Mouse (Mus musculus): Measurements from ENCODE around the gene Gm9972. TPM values are rescaled to one million over a fixed set of nuclear protein-coding genes. Genes with fewer than 3 reads are reported as not detected.

Gene Gm9972
- not detected in 2 replicates for total RNA-seq (2017)

GRCm38 (mm10) chr11:43035446-43035845 lies at the start of gene Gm9972:
TSS of gene Gm9972 (plus strand) at chr11:43035746.
- ATAC-seq (replicated peaks in 1 of 2; ENCODE audit: insufficient read depth in 1 of 2, low FRiP score in 2 of 2, low TSS enrichment in 1 of 2, low read depth in 1 of 2, poor library complexity in 2 of 2, severe bottlenecking in 2 of 2), result no peak

GRCm38 (mm10) chr11:42999188-42999587 lies 36.4 kb upstream of the Gm9972 start:
- peak in 1 of 2 experiments; percentile 42; a peak in 1 of 4 replicates for ATAC-seq (replicated peaks in 1 of 2; ENCODE audit: insufficient read depth in 1 of 2, low FRiP score in 2 of 2, low TSS enrichment in 1 of 2, low read depth in 1 of 2, poor library complexity in 2 of 2, severe bottlenecking in 2 of 2)

GRCm38 (mm10) chr11:43011941-43012340 lies 23.6 kb upstream of the Gm9972 start:
- ATAC-seq (replicated peaks in 1 of 2; ENCODE audit: insufficient read depth in 1 of 2, low FRiP score in 2 of 2, low TSS enrichment in 1 of 2, low read depth in 1 of 2, poor library complexity in 2 of 2, severe bottlenecking in 2 of 2), result no peak

GRCm38 (mm10) chr11:43012980-43013379 lies 22.6 kb upstream of the Gm9972 start:
- ATAC-seq (replicated peaks in 1 of 2; ENCODE audit: insufficient read depth in 1 of 2, low FRiP score in 2 of 2, low TSS enrichment in 1 of 2, low read depth in 1 of 2, poor library complexity in 2 of 2, severe bottlenecking in 2 of 2), result no peak

GRCm38 (mm10) chr11:43023109-43023688 lies 12.3 kb upstream of the Gm9972 start:
- ATAC-seq (replicated peaks in 1 of 2; ENCODE audit: insufficient read depth in 1 of 2, low FRiP score in 2 of 2, low TSS enrichment in 1 of 2, low read depth in 1 of 2, poor library complexity in 2 of 2, severe bottlenecking in 2 of 2), result no peak

GRCm38 (mm10) chr11:43029813-43030212 lies 5.7 kb upstream of the Gm9972 start:
- no peak for ATAC-seq (replicated peaks in 1 of 2; ENCODE audit: insufficient read depth in 1 of 2, low FRiP score in 2 of 2, low TSS enrichment in 1 of 2, low read depth in 1 of 2, poor library complexity in 2 of 2, severe bottlenecking in 2 of 2)

- no peak for ATAC-seq (replicated peaks in 1 of 2; ENCODE audit: insufficient read depth in 1 of 2, low FRiP score in 2 of 2, low TSS enrichment in 1 of 2, low read depth in 1 of 2, poor library complexity in 2 of 2, severe bottlenecking in 2 of 2)
These were observed 3.4 kb upstream of the Gm9972 start for GRCm38 (mm10) chr11:43032141-43032540.

- ATAC-seq (replicated peaks in 1 of 2; ENCODE audit: insufficient read depth in 1 of 2, low FRiP score in 2 of 2, low TSS enrichment in 1 of 2, low read depth in 1 of 2, poor library complexity in 2 of 2, severe bottlenecking in 2 of 2), result no peak
These were observed 10.5 kb downstream of the Gm9972 start for GRCm38 (mm10) chr11:43045871-43046548.

- no peak for ATAC-seq (replicated peaks in 1 of 2; ENCODE audit: insufficient read depth in 1 of 2, low FRiP score in 2 of 2, low TSS enrichment in 1 of 2, low read depth in 1 of 2, poor library complexity in 2 of 2, severe bottlenecking in 2 of 2)
These were observed 13.8 kb downstream of the Gm9972 start for GRCm38 (mm10) chr11:43049363-43049762.

- no peak for ATAC-seq (replicated peaks in 1 of 2; ENCODE audit: insufficient read depth in 1 of 2, low FRiP score in 2 of 2, low TSS enrichment in 1 of 2, low read depth in 1 of 2, poor library complexity in 2 of 2, severe bottlenecking in 2 of 2)
These were observed 19.4 kb downstream of the Gm9972 start for GRCm38 (mm10) chr11:43054972-43055371.

GRCm38 (mm10) chr11:43059437-43059970 lies 24.0 kb downstream of the Gm9972 start:
- ATAC-seq (replicated peaks in 1 of 2; ENCODE audit: insufficient read depth in 1 of 2, low FRiP score in 2 of 2, low TSS enrichment in 1 of 2, low read depth in 1 of 2, poor library complexity in 2 of 2, severe bottlenecking in 2 of 2), result no peak

- ATAC-seq (replicated peaks in 1 of 2; ENCODE audit: insufficient read depth in 1 of 2, low FRiP score in 2 of 2, low TSS enrichment in 1 of 2, low read depth in 1 of 2, poor library complexity in 2 of 2, severe bottlenecking in 2 of 2), result no peak
These were observed 26.7 kb downstream of the Gm9972 start for GRCm38 (mm10) chr11:43062286-43062685.

GRCm38 (mm10) chr11:43086309-43087050 lies 50.9 kb downstream of the Gm9972 start:
- no peak for ATAC-seq (replicated peaks in 1 of 2; ENCODE audit: insufficient read depth in 1 of 2, low FRiP score in 2 of 2, low TSS enrichment in 1 of 2, low read depth in 1 of 2, poor library complexity in 2 of 2, severe bottlenecking in 2 of 2)

Other genes starting within 250 kb of the Gm9972 start
- not detected in 2 replicates for gene Atp10b, start 114.1 kb downstream of the Gm9972 start, total RNA-seq (2017)